Mouse (Mus musculus) embryonic facial prominence, embryonic 15.5 days (tissue): ENCODE measurements around the gene Ier5l. TPM values are rescaled to one million over a fixed set of nuclear protein-coding genes. Genes with fewer than 3 reads are reported as not detected.

Experiments used
- ATAC-seq: fragments of 200-750 bp; cut with Nextera tagmentation; 2 replicates; pipeline ENCODE4 v1.8.0; 2017; ENCODE audit warnings: low read depth, moderate TSS enrichment; ENCODE audit not compliant: insufficient number of reproducible peaks, low FRiP score, low TSS enrichment
- H3K27ac ChIP-seq: fragments of 300-500 bp; sonication (generic); replicated peaks from 2 replicates; pipeline ENCODE4 v1.5.1; 2015; ENCODE audit warnings: mild to moderate bottlenecking, inconsistent platforms
- H3K27me3 ChIP-seq: fragments of 300-500 bp; sonication (generic); 2 replicates; pipeline ENCODE4 v1.6.1; 2015; ENCODE audit warnings: inconsistent platforms
- H3K36me3 ChIP-seq: fragments of 300-500 bp; sonication (generic); 2 replicates; pipeline ENCODE4 v1.6.1; 2015; ENCODE audit warnings: mild to moderate bottlenecking, inconsistent platforms
- H3K4me1 ChIP-seq: fragments of 300-500 bp; sonication (generic); 2 replicates; pipeline ENCODE4 v1.6.1; 2015; ENCODE audit warnings: inconsistent platforms
- H3K4me2 ChIP-seq: fragments of 300-500 bp; sonication (generic); replicated peaks from 2 replicates; pipeline ENCODE4 v1.6.1; 2015; ENCODE audit warnings: mild to moderate bottlenecking, inconsistent platforms
- H3K4me3 ChIP-seq: fragments of 300-500 bp; sonication (generic); replicated peaks from 2 replicates; pipeline ENCODE4 v1.5.1; 2015; ENCODE audit warnings: mild to moderate bottlenecking, inconsistent platforms
- H3K9ac ChIP-seq: fragments of 300-500 bp; sonication (generic); 2 replicates; pipeline ENCODE4 v1.6.1; 2015; ENCODE audit warnings: inconsistent platforms
- H3K9me3 ChIP-seq: fragments of 300-500 bp; sonication (generic); replicated peaks from 2 replicates; pipeline ENCODE4 v1.6.1; 2016; ENCODE audit warnings: inconsistent platforms
- WGBS: fragments of 180-500 bp; shearing (Covaris S2); methylation state at CpG from one replicate; pipeline ENCODE4 v1.1.7; 2015; 5-methylcytosine and 5-hydroxymethylcytosine counted together
- polyA plus RNA-seq: library from polyadenylated mRNA; unstranded; fragments of >200 nt; fragmentation: Nextera tagmentation; extraction: Ambion mirVana; gene quantifications from 2 replicates; pipeline ENCODE4 v1.2.1, GENCODE M21; 2015

Gene Ier5l
- polyA plus RNA-seq, 1 experiment from 2014 or later: 2.2 TPM

DNA sequence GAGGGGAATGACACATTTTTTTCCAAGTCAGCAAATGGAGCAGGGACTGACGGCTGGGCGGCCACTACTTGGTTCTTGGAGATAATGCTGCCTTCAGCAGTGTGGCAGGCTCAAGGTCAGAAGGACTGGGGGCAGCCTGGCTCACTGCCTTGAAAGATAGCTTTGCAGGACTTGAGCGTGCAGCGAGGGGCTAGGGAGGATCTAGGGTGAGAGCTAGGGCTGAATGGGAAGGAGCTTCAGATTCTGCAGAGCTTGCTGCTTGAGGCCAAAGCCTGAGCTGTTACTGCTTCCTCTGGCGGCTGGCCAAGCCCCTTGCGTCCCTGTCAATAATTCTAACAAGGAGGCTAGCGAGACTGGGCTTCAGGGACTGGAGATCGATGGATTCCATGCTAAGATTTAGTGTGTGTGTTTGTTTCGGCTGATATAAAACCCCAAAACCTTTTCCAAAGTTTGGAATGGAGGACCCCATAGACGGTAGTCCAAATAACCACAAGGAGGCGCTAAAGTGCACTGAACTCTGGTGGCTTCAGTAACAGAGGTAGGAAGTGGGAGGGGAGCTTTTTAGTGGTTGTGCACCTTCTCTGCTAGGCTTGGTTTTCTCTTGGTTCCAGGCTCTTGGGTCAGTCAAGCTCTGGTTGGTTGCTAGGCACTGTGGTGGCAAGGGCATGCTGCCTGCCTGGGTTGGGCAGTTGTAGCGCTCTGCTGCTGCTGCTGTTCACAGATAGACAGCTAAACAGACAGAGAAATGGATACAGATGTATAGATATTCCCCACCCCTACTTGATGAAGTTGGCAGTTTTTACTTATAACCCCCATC is 33.1 kb downstream of the Ier5l start:
- peak overlapping the region; percentile 53 for H3K4me2 ChIP-seq
- peak; percentile 46 for ATAC-seq
- 6% methylated on average over 12 of the region's 12 CpGs for WGBS
- peaks cover 65% of the 10 kb centered on the region for H3K4me1 ChIP-seq
- peak overlapping the region; percentile 100 for H3K27ac ChIP-seq
- H3K9ac ChIP-seq: peak overlapping the region; percentile 31
- peaks cover 42% of the 10 kb centered on the region for H3K36me3 ChIP-seq
- H3K4me3 ChIP-seq: peak overlapping the region; percentile 29; the same call in 1 of the 2 replicates
- H3K9me3 ChIP-seq: no peaks in the 10 kb centered on the region
- no peaks in the 10 kb centered on the region for H3K27me3 ChIP-seq

DNA sequence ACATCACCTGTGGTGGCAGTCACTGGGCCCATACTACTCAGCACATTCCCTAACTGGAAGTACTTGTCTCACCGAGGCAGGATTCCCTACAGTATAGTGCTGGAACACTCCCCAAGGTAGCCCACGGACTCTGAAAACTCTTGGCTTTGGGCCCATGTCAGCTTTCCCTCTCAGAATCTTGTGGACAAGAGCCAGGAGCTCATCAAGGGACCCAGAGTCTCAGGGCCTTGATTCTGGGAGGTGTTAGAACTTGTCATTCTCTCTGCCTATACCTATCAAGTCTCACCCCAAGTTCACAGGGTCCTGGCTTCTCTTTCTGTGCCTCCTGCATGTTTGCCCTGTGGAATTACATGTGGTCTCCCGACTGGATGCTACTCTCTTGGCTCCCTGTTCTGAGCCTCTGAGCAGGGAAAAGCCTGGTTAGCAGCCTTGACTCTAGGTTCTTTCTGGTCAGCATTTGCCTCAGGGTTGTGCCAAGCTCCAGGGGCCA is 33.8 kb downstream of the Ier5l start:
- Histone ChIP-seq H3K36me3 (peaks cover 40% of the 10 kb centered on the region), H3K27ac (peak overlapping the region; percentile 100), H3K9ac (peak overlapping the region; percentile 31), H3K4me3 (no peak overlapping the region), H3K4me2 (peak overlapping the region; percentile 53; the same call in 1 of the 2 replicates), H3K4me1 (peaks cover 59% of the 10 kb centered on the region), H3K27me3 (no peaks in the 10 kb centered on the region), H3K9me3 (no peaks in the 10 kb centered on the region)
- WGBS: 13% methylated on average over 3 of the region's 3 CpGs
- ATAC-seq: no peak

DNA sequence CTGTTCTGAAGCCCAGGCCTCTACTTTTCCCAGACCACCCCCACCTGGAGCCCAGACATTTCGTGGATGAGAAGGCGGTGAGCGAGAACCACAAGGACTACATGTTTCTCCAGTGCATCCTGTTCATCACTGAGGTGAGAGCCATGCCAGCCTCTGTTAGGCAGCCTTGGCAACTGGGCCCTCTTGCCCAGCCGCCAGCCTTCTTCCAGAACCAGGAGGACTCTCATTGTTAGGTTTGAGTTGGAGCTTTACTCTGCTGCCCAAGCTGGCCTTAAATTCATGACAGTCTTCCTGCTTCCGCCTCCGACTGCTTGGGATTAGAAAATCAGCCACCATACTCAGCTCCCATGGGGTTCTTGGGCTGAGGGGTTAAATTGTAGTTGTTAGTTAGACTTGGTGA is 34.4 kb downstream of the Ier5l start:
- H3K4me1 ChIP-seq: peaks cover 53% of the 10 kb centered on the region
- H3K4me2 ChIP-seq: no peak overlapping the region
- peak overlapping the region; percentile 100 for H3K27ac ChIP-seq
- peaks cover 37% of the 10 kb centered on the region for H3K36me3 ChIP-seq
- WGBS: 84% methylated on average over 6 of the region's 6 CpGs
- H3K9ac ChIP-seq: 0 out of 2 replicates have a peak overlapping the region, but pooled peaks have one; percentile 31
- ATAC-seq: no peak
- no peak overlapping the region for H3K4me3 ChIP-seq
- no peaks in the 10 kb centered on the region for H3K27me3 ChIP-seq
- no peaks in the 10 kb centered on the region for H3K9me3 ChIP-seq

DNA sequence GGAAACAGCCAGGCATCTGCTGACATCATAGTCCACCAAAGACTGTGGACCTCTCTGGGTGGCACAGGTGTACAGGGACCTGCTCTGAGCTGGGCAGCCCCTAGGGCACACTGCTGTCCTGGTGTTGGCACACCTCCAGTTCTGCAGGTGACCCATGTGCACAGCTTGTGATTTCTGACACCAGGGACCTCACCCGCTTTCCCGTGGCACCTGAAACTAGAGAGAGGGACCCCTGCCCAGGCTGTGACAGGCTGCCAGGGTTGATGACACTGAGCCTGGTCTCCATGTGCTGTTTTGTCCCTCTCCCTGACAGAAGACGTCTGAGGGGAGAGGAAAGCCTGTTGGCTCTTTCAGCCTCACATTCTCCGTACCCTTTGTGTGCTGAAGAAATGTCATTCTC is 36.2 kb downstream of the Ier5l start:
- Histone ChIP-seq H3K9me3 (no peaks in the 10 kb centered on the region), H3K4me3 (no peak overlapping the region), H3K4me1 (peaks cover 37% of the 10 kb centered on the region), H3K27me3 (no peaks in the 10 kb centered on the region), H3K4me2 (no peak overlapping the region), H3K27ac (no peak overlapping the region), H3K36me3 (peaks cover 53% of the 10 kb centered on the region), H3K9ac (no peak overlapping the region)
- no peak for ATAC-seq
- WGBS: 76% methylated on average over 4 of the region's 4 CpGs

DNA sequence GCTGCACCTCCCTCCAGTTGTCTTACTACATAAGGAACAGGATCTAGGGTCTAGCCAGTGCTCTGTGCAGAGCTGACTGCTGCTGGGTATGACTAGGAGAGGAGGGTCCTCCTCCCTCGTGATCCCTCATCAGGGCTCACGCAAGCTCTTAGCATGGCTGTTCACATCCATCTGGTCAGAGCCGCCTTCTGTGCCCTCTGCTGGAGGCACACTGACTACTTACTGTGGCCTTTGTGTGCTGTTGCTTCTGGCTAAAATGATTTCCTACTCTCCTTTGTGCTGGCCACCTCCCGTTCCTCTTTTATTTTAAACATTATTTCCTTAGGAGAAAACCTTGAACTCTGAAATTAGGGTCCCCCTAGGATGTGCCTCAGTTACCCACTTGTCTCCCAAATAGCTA is 37.2 kb downstream of the Ier5l start:
- ATAC-seq: no peak
- Histone ChIP-seq H3K36me3 (peaks cover 63% of the 10 kb centered on the region), H3K4me3 (no peak overlapping the region), H3K27me3 (no peaks in the 10 kb centered on the region), H3K9ac (no peak overlapping the region), H3K4me1 (peaks cover 27% of the 10 kb centered on the region), H3K4me2 (no peak overlapping the region), H3K27ac (no peak overlapping the region), H3K9me3 (no peaks in the 10 kb centered on the region)
- 74% methylated on average over 4 of the region's 4 CpGs for WGBS

DNA sequence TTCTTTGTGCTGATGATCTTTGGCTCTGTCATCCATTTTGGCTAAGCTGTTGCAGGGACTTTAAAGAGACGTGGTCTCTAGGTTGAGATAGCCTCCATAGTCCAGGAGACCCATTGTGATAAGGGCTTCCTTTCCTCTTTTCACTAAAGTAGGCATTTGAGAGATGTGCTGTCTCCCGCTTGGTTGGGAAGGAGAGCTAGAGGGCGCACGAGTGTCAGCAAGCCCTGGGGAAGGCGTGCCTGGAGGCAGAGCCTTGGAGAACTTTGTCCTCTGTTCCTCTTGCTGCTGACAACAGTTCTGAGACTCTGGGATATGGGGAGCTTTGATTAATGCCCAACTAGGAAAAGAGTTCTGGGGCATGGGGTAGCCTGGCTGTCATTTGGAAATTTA is 37.9 kb downstream of the Ier5l start:
- WGBS: 86% methylated on average over 5 of the region's 5 CpGs
- Histone ChIP-seq H3K4me2 (no peak overlapping the region), H3K4me1 (peaks cover 21% of the 10 kb centered on the region), H3K9ac (no peak overlapping the region), H3K4me3 (no peak overlapping the region), H3K36me3 (peaks cover 70% of the 10 kb centered on the region), H3K27me3 (no peaks in the 10 kb centered on the region), H3K9me3 (no peaks in the 10 kb centered on the region), H3K27ac (no peak overlapping the region)
- ATAC-seq: no peak

DNA sequence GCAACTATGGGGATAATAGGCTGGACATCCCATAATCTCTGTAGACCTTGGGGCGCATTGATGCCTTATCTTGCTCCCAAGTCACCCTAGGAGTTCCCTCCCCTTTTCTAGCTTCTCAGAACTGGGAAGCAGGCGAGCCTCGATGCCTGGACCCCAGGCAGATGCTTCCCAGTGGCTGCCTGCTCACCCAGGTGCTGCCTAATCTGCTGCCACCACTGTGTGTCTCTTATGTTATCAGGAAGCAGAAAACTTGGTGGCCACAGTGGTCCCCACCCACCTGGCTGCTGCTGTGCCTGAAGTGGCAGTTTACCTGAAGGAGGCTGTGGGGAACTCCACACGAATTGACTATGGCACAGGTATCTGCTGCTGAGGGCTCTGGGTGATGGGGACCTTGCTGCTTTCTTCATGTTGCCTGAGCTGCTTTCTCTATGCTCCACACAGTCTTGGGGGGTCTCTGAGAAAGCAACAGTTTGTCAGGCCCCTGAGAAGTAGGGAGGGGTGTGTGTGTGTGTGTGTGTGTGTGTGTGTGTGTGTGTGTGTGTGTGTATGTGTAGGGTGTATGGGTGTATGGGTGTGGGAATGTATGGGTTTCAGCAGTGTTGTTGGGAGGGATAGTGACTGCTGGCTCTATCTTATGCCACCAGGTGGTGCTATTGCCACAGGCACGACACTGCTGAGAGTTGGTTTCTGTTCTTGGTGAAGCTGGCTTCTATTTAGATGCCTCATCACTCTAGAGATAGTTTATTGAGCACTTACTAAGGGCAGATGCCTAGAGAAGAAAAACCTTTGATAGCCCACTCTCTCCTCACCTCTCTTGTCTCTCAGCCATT is 38.5 kb downstream of the Ier5l start:
- H3K27ac ChIP-seq: no peak overlapping the region; the same call in 1 of the 2 replicates
- peak; percentile 69 for ATAC-seq
- 55% methylated on average over 5 of the region's 5 CpGs for WGBS

DNA sequence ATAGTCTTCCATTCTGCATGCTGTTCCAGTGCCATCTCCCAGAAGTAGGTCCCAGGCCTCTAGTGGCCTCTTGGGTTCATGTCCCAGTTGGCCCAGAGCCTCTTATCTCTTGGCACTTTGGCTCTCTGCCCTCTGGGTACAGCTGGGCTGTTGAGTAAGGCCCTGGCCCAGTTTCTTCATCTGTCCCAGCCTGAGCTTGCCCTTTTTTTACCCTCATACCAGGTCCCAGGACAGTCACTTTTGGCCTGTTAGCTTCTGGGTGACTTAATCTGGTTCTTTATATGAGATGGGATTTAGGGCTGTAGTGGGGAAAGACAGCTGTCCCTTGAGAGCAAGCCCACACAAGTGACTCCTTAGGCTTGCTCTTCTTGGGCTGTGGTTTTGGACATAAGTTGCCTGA is 44.9 kb downstream of the Ier5l start:
- H3K9ac ChIP-seq: no peak overlapping the region
- no peak overlapping the region for H3K4me2 ChIP-seq
- no peak overlapping the region for H3K27ac ChIP-seq
- no peaks in the 10 kb centered on the region for H3K9me3 ChIP-seq
- peaks cover 81% of the 10 kb centered on the region for H3K36me3 ChIP-seq
- no peaks in the 10 kb centered on the region for H3K27me3 ChIP-seq
- ATAC-seq: no peak
- no peaks in the 10 kb centered on the region for H3K4me1 ChIP-seq
- no peak overlapping the region for H3K4me3 ChIP-seq

More for the DNA sequence above, 38.5 kb downstream of the Ier5l start:
- no peak overlapping the region for H3K4me2 ChIP-seq
- H3K9me3 ChIP-seq: no peaks in the 10 kb centered on the region
- peaks cover 15% of the 10 kb centered on the region for H3K4me1 ChIP-seq
- H3K36me3 ChIP-seq: peaks cover 76% of the 10 kb centered on the region
- no peak overlapping the region for H3K4me3 ChIP-seq
- H3K9ac ChIP-seq: no peak overlapping the region
- no peaks in the 10 kb centered on the region for H3K27me3 ChIP-seq

Other genes with a start within 250 kb of the Ier5l start
- gene Lrrc8a, start 236.5 kb downstream of the Ier5l start, polyA plus RNA-seq: 41.1 and 42.9 TPM in 2 replicates
- gene Gm28035, start 233.7 kb downstream of the Ier5l start, polyA plus RNA-seq: 0.09 and 0.16 TPM in 2 replicates
- 5.0 and 6.0 TPM in 2 replicates for gene Phyhd1, start 208.0 kb downstream of the Ier5l start, polyA plus RNA-seq
- gene Gm28038, start 193.2 kb downstream of the Ier5l start, polyA plus RNA-seq: not detected in 2 replicates
- gene Dolk, start 187.9 kb downstream of the Ier5l start, polyA plus RNA-seq: 31.4 and 31.7 TPM in 2 replicates
- gene Nup188, start 187.8 kb downstream of the Ier5l start, polyA plus RNA-seq: 29.0 and 34.3 TPM in 2 replicates
- 106 and 114 TPM in 2 replicates for gene Sh3glb2, start 114.9 kb downstream of the Ier5l start, polyA plus RNA-seq
- 21.8 and 22.9 TPM in 2 replicates for gene Miga2, start 110.0 kb downstream of the Ier5l start, polyA plus RNA-seq
- gene Dolpp1, start 82.0 kb downstream of the Ier5l start, polyA plus RNA-seq: 34.6 and 34.7 TPM in 2 replicates
- 29.4 and 32.1 TPM in 2 replicates for gene Crat, start 58.4 kb downstream of the Ier5l start, polyA plus RNA-seq
- 146 and 154 TPM in 2 replicates for gene Ptpa, start 58.2 kb downstream of the Ier5l start, polyA plus RNA-seq
- gene Cstad, start 120.8 kb upstream of the Ier5l start, polyA plus RNA-seq: 1.8 and 3.2 TPM in 2 replicates